Mouse (Mus musculus): ENCODE results near the gene Slc37a1. TPM values are rescaled to one million over a fixed set of nuclear protein-coding genes. Genes with fewer than 3 reads are reported as not detected.

Gene Slc37a1
- polyA plus RNA-seq, 1 experiment from 2014 or later = 4.3 TPM

- TF ChIP-seq CTCF (IDR thresholded peaks at IDR 0.05; ENCODE audit: low read depth) (no peak), EP300 (IDR thresholded peaks at IDR 0.05; ENCODE audit: low read depth) (no peak)
- H3K9me3 ChIP-seq (ENCODE audit: low read length) = no peaks in the 10 kb centered on the region
- ATAC-seq (no peak), DNase-seq (no peak)
- no peak overlapping the region for H3K27ac ChIP-seq (ENCODE audit: low read depth)
- no peak overlapping the region for H3K4me2 ChIP-seq (ENCODE audit: low read depth, low read length)
- no peaks in the 10 kb centered on the region for H3K27me3 ChIP-seq (ENCODE audit: insufficient read depth, low read length)
- 79% methylated on average over 3 of the region's 3 CpGs for WGBS (ENCODE audit: insufficient replicate concordance)
- no peak overlapping the region for H3K4me3 ChIP-seq (ENCODE audit: low read depth, low read length)
- H3K9ac ChIP-seq (replicated peaks) = no peak overlapping the region
- H3K4me1 ChIP-seq (ENCODE audit: insufficient read depth) = peaks cover 22% of the 10 kb centered on the region
- peaks cover 19% of the 10 kb centered on the region; the same call in 1 of the 2 replicates for H3K36me3 ChIP-seq (replicated peaks; ENCODE audit: insufficient read depth, low read length)
Observed at GRCm38 (mm10) chr17:31307756-31308155, 21.2 kb downstream of the Slc37a1 start.

GRCm38 (mm10) chr17:31308291-31308816 lies 21.8 kb downstream of the Slc37a1 start:
- H3K4me1 ChIP-seq (ENCODE audit: insufficient read depth) = peaks cover 22% of the 10 kb centered on the region
- no peak overlapping the region for H3K9ac ChIP-seq (replicated peaks)
- H3K4me2 ChIP-seq (ENCODE audit: low read depth, low read length) = no peak overlapping the region
- H3K9me3 ChIP-seq (ENCODE audit: low read length) = no peaks in the 10 kb centered on the region
- H3K27ac ChIP-seq (ENCODE audit: low read depth) = no peak overlapping the region
- peaks cover 18% of the 10 kb centered on the region; the same call in 1 of the 2 replicates for H3K36me3 ChIP-seq (replicated peaks; ENCODE audit: insufficient read depth, low read length)
- TF ChIP-seq EP300 (IDR thresholded peaks at IDR 0.05; ENCODE audit: low read depth) = no peak
- no peak for TF ChIP-seq CTCF (IDR thresholded peaks at IDR 0.05; ENCODE audit: low read depth)
- no peak overlapping the region for H3K4me3 ChIP-seq (ENCODE audit: low read depth, low read length)
- DNase-seq (no peak), ATAC-seq (no peak)
- H3K27me3 ChIP-seq (ENCODE audit: insufficient read depth, low read length) = no peaks in the 10 kb centered on the region
- 75% methylated on average over 7 of the region's 7 CpGs for WGBS (ENCODE audit: insufficient replicate concordance)

- 70% methylated on average over 6 of the region's 6 CpGs for WGBS (ENCODE audit: insufficient replicate concordance)
- ATAC-seq = no peak
- TF ChIP-seq CTCF (IDR thresholded peaks at IDR 0.05; ENCODE audit: low read depth) (no peak), EP300 (IDR thresholded peaks at IDR 0.05; ENCODE audit: low read depth) (no peak)
Observed at GRCm38 (mm10) chr17:31309281-31309793, 22.7 kb downstream of the Slc37a1 start.

GRCm38 (mm10) chr17:31311047-31311446 lies 24.5 kb downstream of the Slc37a1 start:
- TF ChIP-seq EP300 (IDR thresholded peaks at IDR 0.05; ENCODE audit: low read depth) (no peak), CTCF (IDR thresholded peaks at IDR 0.05; ENCODE audit: low read depth) (no peak)
- Histone ChIP-seq H3K36me3 (replicated peaks; ENCODE audit: insufficient read depth, low read length) (peaks cover 16% of the 10 kb centered on the region; the same call in 1 of the 2 replicates), H3K4me1 (ENCODE audit: insufficient read depth) (peaks cover 7% of the 10 kb centered on the region; the same call in 1 of the 2 replicates), H3K4me3 (ENCODE audit: low read depth, low read length) (no peak overlapping the region), H3K4me2 (ENCODE audit: low read depth, low read length) (no peak overlapping the region), H3K27me3 (ENCODE audit: insufficient read depth, low read length) (no peaks in the 10 kb centered on the region), H3K9ac (replicated peaks) (no peak overlapping the region), H3K9me3 (ENCODE audit: low read length) (no peaks in the 10 kb centered on the region), H3K27ac (ENCODE audit: low read depth) (no peak overlapping the region)
- DNase-seq (no peak), ATAC-seq (no peak)
- WGBS (ENCODE audit: insufficient replicate concordance) = 82% methylated on average over 9 of the region's 9 CpGs

More at GRCm38 (mm10) chr17:31309281-31309793, 22.7 kb downstream of the Slc37a1 start:
- Histone ChIP-seq H3K9ac (replicated peaks) (no peak overlapping the region), H3K4me1 (ENCODE audit: insufficient read depth) (peaks cover 22% of the 10 kb centered on the region), H3K4me3 (ENCODE audit: low read depth, low read length) (no peak overlapping the region), H3K9me3 (ENCODE audit: low read length) (no peaks in the 10 kb centered on the region), H3K36me3 (replicated peaks; ENCODE audit: insufficient read depth, low read length) (peaks cover 16% of the 10 kb centered on the region; the same call in 1 of the 2 replicates), H3K27ac (ENCODE audit: low read depth) (no peak overlapping the region), H3K27me3 (ENCODE audit: insufficient read depth, low read length) (no peaks in the 10 kb centered on the region), H3K4me2 (ENCODE audit: low read depth, low read length) (no peak overlapping the region)
- no peak for DNase-seq

- 79% methylated on average over 10 of the region's 10 CpGs for WGBS (ENCODE audit: insufficient replicate concordance)
- Histone ChIP-seq H3K9me3 (ENCODE audit: low read length) (no peaks in the 10 kb centered on the region), H3K4me3 (ENCODE audit: low read depth, low read length) (no peak overlapping the region), H3K36me3 (replicated peaks; ENCODE audit: insufficient read depth, low read length) (peaks cover 25% of the 10 kb centered on the region), H3K4me2 (ENCODE audit: low read depth, low read length) (no peak overlapping the region), H3K27ac (ENCODE audit: low read depth) (no peak overlapping the region), H3K9ac (replicated peaks) (no peak overlapping the region), H3K27me3 (ENCODE audit: insufficient read depth, low read length) (no peaks in the 10 kb centered on the region), H3K4me1 (ENCODE audit: insufficient read depth) (no peaks in the 10 kb centered on the region)
- DNase-seq (no peak), ATAC-seq (no peak)
- TF ChIP-seq CTCF (IDR thresholded peaks at IDR 0.05; ENCODE audit: low read depth) (no peak), EP300 (IDR thresholded peaks at IDR 0.05; ENCODE audit: low read depth) (no peak)
Observed at GRCm38 (mm10) chr17:31312648-31313047, 26.1 kb downstream of the Slc37a1 start.

- TF ChIP-seq EP300 (IDR thresholded peaks at IDR 0.05; ENCODE audit: low read depth) (no peak), CTCF (IDR thresholded peaks at IDR 0.05; ENCODE audit: low read depth) (no peak)
- Histone ChIP-seq H3K9ac (replicated peaks) (no peak overlapping the region), H3K4me3 (ENCODE audit: low read depth, low read length) (no peak overlapping the region), H3K4me1 (ENCODE audit: insufficient read depth) (peaks cover 7% of the 10 kb centered on the region; the same call in 1 of the 2 replicates), H3K9me3 (ENCODE audit: low read length) (no peaks in the 10 kb centered on the region), H3K27ac (ENCODE audit: low read depth) (no peak overlapping the region), H3K36me3 (replicated peaks; ENCODE audit: insufficient read depth, low read length) (peaks cover 15% of the 10 kb centered on the region), H3K27me3 (ENCODE audit: insufficient read depth, low read length) (no peaks in the 10 kb centered on the region), H3K4me2 (ENCODE audit: low read depth, low read length) (no peak overlapping the region)
- DNase-seq (no peak), ATAC-seq (no peak)
- 70% methylated on average over 13 of the region's 13 CpGs for WGBS (ENCODE audit: insufficient replicate concordance)
Observed at GRCm38 (mm10) chr17:31315046-31315792, 28.6 kb downstream of the Slc37a1 start.

All from liver, postnatal 0 days (tissue).